Mouse (Mus musculus): ENCODE measurements at regions not wholly inside any gene's neighbourhood (a gene's known extent, or its start where the extent isn't known, plus 50 kb on each side); places are given as distances from the start of the nearest gene placed in this dataset.

DNA sequence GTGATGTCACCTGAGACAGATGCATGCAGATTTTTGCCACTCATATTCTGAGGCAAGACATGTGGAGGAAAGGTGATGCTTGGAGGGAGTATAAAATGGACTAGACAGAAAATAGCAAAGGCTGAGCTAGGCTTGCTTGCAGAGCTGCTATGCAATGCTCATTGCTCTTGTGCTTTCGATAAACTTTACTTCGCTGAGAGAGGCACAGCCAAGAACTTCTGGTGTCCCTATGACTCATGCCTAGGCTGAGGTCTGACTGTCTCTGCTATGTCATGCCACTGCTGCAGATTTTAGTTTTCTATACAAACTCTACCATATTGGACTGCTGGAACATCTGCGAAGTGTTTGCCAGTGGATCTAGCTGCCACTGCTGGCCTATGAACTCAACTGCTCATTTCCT, 687.5 kb upstream of the Pou3f3 start:
- DNase-seq (ENCODE audit: low spot score in 2 of 2) = no peak

DNA sequence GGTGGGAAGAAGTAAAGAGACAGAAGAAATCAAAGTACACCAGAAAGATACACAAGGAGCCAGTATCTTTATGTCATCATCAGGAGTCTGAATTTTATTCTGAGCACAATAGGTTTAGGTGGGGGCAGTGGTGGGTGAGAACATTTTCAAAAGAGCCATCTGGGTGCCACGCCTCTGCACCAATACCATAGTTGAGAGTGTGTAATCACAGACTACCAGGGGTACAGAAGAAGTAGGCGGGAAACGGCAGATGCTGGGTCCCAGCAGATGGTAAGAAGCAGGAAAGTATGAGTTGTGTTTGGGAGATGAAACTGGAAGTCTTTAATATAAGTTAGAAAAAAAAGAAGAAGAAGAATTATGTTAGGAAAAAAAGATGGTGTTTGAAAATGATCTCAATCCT, 682.7 kb upstream of the Pou3f3 start:
- peak; percentile 45 to 76 for DNase-seq (ENCODE audit: low spot score in 2 of 2)

DNA sequence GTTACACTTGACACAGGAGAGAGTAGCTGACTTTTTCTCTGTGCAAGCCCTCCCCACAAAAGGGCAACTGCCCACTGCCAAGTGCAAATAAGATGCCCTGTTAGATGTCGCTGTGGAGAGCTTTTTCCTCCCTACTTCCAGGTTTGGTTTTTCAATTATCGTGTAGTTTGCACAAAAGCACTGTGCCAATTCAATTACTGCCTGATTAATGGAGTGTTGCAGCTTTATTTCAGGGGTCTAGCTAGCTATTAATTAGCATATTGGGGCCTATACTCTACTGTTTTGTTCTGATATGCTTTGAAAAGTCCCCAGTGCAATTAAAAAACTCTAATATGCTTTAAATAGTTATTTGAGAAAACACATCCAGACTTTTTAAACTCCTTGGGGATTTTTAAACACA, 676.6 kb upstream of the Pou3f3 start:
- DNase-seq (ENCODE audit: low spot score in 2 of 2) = no peak

DNA sequence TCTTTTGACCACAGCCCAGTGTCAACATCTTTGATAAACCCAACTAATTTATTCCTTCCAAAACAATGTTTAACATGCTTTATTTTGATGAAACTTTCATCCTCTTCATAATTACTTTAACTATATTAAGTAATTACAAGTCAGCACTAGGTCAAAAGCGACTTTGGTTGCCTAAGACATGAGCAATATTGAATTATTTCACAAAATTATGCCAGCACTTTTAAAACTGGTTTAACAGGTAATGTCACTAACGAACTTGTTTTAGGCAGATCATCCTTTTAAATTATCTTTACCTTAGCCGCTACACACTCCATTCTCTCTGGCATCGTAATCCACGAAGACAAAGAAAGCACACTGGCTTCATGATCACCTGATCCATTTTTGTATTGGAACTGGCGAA, 669.8 kb upstream of the Pou3f3 start:
- no peak for DNase-seq (ENCODE audit: low spot score in 2 of 2)

DNA sequence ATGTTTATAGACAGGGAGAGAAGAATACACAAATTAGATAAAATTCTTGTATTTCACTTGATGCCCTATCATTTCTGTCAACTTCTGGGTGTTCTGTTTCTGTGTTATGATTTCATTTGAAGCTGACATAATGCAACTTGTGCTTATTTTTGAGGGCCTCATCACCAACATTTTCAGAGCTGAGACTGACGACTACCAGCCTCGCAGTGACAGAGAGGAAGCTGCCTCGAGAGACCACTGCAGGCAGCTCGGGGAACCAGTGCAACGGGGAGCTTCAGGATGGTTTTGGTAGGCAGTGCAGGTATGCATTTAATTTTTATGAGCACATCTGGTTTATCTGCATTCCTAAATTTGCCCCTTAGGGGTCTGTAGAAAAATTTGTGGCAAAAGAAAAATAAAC, 669.1 kb upstream of the Pou3f3 start:
- DNase-seq (ENCODE audit: low spot score in 2 of 2) = no peak

DNA sequence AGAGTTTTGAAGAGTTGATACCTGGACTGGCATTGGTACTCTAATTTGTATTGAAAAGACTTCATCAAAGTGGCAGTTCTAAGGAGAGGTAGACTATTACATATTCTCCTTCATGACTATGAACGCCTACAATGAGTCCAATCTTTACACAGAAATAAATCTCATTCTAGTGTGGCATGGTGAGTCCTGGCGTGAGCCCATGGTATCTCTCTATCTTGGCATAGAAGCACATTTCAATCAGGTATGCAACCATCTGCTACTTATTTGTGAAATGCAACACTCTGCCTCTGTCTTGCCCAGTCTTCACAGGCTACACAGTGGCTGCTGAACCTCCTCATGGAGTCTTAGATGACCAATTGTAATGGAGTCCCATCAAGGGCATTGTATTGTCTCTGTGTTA, 661.8 kb upstream of the Pou3f3 start:
- no peak for DNase-seq (ENCODE audit: low spot score in 2 of 2)

DNA sequence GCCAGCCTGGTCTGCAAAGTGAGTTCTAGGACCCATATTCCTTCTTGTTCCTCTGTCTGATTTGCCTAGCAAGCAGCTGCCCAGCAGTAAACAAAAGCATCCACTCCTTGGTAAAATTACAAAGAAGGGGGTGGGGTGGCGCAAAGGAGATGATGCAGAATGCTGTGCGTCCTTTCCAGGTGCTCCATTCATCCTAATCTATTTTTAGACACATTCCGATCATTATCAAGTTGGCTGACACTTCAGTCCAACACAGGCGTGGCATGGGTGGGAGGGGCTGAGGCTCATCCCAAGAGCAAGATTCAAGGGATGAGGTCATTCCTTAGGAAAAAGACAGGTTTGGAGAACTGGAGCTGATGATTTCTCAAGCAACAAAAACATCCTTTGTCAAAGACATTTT, 660.2 kb upstream of the Pou3f3 start:
- no peak for DNase-seq (ENCODE audit: low spot score in 2 of 2)

DNA sequence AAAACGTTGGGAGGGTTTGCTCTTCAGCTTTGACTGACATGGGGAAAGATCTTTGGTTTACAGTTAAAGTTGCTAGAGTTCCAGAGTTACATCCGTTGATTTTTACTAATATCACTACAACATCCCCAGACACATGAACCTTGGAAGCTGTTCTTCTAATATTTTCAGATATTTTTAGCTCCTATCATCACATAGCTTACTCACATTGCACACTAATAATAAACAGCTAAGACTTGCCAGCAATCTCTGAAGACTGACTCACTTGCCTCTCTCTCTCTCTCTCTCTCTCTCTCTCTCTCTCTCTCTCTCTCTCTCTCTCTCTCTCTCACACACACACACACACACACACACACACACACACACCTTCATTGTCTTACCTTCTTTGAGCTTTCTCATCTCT, 654.0 kb upstream of the Pou3f3 start:
- DNase-seq (ENCODE audit: low spot score in 2 of 2) = no peak

DNA sequence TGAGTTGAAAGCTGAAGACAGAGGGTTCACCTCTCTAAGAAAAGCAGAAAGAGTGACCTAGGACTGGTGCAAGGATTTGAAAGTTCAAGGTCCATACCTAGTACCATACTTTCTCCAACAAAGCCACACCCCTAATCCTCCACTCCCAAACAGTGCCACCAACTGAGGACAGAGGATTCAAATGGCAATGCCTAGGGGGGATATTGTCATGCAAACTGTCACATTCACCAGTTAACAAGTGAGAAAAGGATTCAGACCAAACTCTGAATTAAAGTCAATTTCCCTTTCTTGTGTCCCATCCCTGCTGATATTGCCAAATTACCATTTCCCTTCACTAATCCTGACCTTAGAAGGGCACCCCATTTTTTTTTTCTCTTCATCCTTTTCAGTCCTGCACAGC, 637.1 kb upstream of the Pou3f3 start:
- DNase-seq (ENCODE audit: low spot score in 2 of 2) = no peak

DNA sequence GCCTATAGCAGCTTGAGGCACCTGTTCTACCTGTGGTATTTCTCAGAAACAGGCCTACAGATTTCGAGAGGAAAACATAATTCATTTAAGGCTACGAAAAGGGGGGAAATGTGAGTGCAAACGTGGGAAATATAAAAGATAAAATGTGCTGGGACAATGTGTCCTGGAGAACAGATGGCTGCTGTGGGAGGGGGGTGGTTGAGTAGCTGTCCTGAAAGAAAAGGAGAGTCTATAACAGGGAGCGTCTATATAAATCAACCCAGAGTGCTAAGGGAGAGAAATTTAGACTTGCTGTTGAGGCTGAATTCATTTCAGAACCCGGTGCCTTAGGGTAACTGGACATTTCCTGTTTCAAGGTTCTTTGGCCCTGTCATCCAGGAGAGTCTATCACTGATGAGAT, 625.5 kb upstream of the Pou3f3 start:
- DNase-seq (ENCODE audit: low spot score in 2 of 2) = peak; percentile 43 to 64

DNA sequence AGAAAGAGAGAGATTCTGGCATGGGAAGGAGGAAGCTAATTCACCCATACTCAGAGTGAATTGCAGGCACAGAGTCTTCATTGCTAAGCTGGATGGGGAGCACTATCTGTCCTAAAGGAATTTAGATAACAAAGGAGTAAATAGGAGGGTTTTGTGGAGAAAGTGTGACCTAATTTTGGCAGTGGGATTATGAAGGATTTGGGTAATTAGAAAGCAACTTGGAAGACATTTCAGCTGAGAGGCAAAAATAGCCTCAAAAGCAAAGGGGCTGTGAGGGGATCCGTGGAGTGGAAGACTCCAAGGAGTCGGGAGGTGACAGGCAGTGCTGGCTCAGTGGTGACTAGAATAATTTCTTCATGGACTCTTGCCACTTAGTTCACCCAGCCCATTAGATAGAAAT, 599.5 kb upstream of the Pou3f3 start:
- DNase-seq (ENCODE audit: low spot score in 2 of 2) = no peak

DNA sequence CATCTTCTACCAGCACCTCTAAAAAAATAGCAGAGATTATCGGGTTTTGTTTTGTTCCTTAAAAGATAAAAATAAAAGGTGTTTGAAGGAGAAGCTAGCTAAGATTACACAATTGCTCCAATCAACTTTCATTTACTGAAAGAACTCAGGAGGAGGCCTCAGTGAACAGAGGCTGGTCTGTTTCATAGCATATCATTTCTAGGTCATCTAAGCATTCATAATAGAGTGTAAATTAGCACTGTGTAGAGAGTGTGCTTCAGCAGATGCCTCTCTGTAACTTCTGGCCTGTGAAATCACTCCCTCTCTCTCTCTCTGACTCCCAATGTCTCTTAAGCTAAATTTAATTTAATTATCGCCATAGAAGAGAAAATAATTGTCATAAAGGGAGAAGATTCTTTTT, 597.0 kb upstream of the Pou3f3 start:
- DNase-seq (ENCODE audit: low spot score in 2 of 2) = no peak

DNA sequence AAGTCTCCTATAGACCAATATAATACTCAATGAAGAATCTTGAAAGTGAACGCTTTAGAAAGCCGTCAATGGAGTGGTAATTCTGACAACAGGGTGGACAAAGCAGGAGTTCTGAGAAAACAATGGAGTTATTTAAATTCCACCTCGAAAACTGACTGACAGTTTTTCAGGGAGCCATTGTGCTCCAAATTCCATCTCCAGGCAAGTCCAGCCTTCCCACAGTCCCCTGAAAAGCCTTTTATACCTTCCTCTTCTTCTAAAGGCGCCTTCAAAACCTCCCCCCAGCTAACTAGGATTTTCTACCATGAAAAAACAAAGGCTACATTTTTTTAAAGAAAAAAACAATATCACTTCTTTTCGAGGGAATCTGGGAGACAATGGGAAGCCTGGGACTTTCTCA, 588.0 kb upstream of the Pou3f3 start:
- DNase-seq (ENCODE audit: low spot score in 2 of 2) = no peak

DNA sequence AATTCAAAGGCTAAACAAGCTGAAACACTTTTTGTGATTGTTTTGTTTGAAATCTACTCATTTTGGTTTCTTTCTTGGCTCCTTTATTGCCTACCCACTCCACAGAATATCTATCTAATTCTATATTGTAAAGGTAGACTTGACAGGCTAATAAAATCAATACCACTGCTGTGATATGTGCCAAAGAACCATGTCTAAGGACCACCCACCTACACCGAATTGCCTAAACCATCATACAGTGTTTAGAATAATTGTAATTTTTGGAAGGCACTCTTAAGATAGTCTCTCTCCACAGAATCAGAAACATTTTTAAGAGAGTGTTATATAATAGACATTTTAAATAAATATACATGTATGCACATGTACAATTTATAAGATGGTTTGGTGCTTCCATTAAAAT, 587.6 kb upstream of the Pou3f3 start:
- no peak for DNase-seq (ENCODE audit: low spot score in 2 of 2)

DNA sequence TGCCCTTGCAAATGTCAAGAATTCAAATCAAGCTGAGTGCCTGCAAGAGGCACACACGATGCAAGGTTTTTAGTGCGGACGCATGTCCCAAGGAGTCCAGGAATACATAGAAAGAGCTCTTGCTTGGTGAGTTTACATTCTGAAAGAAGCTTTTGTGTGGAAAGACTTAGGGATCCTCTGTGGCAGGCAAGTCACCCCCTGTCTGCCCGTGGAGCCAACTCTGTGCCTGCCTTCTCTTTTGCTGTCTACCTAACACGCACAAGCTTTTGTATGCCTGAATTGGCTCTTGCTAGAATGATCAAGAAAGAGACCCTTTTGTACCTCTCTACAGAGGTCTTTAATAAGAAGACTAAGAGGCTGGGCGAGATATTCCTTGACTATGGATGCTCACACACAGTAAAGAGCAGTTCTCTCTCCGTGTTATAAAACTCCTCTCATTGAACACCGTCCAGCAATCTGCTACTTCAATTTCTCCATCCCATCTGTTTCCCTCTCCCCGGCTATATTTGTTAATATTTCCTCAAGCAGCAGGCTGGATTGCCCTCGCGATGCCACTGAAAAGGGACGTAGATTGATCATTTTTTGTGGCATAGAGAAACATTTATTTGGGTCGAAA, 543.3 kb upstream of the Pou3f3 start:
- no peak for DNase-seq (ENCODE audit: low spot score in 2 of 2)

DNA sequence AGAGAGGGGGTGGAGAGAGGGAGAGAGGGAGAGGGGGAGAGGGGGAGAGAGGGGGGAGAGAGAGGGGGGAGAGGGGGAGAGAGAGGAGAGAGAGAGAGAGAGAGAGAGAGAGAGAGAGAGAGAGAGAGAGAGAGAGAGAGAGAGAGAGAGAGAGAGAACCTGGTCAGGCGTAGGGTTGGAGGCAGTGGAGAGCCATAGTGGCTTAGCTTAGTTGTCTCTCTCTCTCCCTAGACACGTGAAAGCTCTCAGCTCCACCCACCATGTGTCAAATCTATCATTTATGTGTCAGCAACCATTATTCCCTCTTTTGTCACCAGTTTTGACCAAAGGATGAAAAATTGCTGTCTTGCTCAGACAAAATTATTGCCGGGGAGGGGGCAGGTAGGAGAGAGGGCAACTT, 542.7 kb upstream of the Pou3f3 start:
- DNase-seq (ENCODE audit: low spot score in 2 of 2) = no peak

DNA sequence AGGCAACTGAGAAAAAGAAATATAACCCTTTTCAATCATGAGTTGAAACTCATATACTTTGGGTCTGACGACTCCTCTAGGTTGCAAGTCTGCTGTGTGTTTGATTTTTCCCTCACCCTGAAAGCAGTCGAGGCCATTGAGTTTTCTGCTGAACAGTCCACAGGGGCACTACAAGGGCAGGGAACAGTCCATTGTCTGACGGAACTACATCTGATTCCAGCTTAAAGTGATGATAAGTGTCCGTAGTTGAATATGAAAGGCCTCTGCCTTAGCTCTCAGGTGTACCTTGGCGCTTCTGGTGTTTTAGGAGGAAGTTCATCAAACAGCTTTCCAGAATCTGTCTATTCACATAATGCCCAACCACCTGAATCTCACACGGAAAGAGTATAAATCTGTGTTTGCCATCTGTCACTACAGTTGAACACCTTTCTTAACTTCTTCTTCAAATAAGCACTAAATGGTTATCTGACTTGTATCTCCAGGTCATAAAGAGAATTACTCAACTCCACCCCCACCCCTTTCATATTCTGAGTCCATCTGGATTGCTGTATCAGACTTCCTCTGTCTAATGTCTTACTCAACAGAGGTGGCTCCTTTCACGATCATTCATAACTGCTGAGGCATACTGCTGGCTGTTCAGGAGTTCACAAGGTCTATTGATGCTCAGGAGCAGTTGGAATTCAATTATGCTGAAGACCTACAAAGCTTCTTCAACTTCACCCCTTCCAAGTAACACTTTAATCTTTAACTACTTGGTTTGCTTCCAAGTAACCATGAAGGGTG, 527.6 kb upstream of the Pou3f3 start:
- DNase-seq (ENCODE audit: low spot score in 2 of 2) = no peak

DNA sequence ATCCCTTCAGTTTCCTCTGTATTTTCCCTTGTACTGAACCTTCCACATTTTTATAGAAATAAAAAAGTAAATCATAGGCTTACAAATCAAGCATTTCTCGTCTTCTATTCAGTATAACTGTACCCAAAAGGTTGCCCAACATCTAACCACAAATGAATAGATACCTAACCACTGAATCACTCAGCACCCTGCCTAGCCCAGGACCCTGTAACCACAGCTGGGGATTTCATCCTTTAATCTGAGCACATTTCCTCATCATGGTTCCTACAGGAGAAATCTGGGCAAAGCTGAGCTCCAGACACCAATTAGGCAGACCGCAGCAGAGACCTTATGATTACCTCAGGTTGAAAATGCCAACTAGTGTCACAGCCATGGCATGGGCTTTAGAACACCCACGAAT, 526.1 kb upstream of the Pou3f3 start:
- DNase-seq (ENCODE audit: low spot score in 2 of 2) = no peak

DNA sequence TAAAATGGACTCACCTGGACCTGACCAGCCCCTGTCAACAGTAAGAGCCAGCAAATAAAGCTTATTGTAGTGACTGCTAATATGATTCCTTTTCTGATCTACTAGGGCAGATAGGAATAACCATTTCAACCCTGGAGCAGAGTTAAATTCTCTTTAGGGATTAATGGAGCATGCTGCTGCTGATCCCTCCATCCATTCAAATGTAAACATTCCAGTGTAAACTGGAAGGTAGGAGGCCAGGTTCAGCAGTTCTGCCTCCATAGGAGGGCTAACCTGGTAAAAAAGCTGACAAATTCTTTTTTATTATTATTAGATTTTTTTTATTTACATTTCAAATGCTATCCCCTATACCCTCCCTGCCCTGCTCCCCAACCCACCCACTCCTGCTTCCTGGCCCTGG, 509.3 kb upstream of the Pou3f3 start:
- DNase-seq (ENCODE audit: low spot score in 2 of 2) = no peak

DNA sequence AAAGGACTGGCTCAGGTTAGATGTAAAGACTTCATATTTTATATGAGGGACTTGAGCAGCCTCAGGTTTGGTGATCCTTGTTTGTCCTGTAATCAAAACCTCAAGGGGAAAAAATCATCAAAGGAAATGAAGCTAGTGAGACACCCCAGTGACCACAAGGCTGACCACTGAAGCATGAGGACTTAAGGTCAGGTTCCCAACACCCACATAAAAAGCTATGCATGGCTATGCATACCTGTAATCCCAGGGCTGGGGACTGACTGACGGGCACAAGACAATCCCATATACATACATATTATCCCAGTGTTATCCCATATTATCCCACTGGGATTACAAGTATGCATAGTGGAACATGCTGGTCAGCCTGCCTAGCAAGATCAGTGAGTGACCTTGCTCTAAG, 467.5 kb upstream of the Pou3f3 start:
- DNase-seq (ENCODE audit: low spot score in 2 of 2) = no peak

DNA sequence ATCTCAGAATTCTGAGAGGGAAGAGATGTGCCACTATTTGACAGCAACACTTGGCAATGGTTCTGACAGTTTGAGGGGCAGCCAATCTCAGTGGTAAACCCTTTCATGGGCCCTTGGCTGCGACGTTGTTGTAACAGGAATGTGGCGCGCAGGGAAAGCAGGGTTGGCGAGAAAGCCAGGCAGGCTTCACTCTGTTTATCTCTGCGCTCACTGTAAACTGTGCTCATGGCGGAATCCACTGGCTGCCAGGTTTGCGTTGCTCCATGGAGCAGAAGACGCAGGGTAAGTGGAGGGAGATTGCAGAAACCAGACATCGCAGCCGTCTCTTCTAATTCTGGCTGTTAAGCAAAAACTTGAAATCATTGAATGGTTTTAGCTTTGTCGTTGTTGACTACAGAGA, 465.9 kb upstream of the Pou3f3 start:
- peak; percentile 76 to 80 for DNase-seq (ENCODE audit: low spot score in 2 of 2)

DNA sequence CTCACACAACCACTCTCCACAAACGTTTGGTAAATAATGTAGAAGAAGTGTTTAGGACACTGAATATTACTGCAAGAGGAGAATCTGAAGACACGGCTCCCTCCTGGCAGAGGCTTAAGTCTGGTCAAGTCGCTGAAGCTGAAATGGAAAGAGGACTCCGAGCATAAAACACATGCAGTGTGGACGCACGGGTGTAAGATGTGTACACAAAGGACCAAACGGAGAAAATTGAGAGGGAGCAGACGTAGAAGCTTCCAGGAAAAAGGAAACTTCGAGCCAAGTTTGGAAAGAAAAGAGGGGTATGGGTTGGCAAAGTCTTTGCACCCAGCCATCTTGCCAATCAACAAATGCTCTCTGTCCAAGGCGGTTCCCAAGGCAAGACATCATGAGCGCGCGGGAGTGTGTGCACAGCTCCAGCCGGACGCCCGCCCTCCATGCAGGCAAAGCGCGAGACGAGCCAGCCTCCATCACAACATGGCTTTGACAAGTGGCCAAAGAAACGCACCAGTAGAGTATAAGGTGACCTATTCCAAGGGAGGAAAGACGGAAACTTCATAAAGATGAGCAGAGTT, 465.0 kb upstream of the Pou3f3 start:
- peak; percentile 76 to 78 for DNase-seq (ENCODE audit: low spot score in 2 of 2)

DNA sequence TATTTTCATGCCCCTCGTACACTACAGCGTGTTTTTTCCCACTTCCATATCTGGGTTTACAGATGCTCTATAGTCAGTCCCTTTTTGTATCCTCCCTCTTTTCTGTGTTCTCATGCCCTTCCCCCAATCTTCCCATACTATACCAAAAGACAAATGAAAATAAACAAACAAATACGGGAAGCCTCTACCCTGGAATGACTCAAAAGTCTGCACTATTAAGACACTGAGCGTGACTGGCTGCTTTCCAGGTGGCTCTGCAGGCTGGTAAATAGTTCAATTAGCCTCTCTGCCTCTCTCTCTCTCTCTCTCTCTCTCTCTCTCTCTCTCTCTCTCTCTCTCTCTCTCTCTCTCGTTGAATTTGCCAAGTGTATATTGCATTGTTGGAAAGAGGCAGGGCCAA, 464.5 kb upstream of the Pou3f3 start:
- DNase-seq (ENCODE audit: low spot score in 2 of 2) = peak; percentile 57 to 63

DNA sequence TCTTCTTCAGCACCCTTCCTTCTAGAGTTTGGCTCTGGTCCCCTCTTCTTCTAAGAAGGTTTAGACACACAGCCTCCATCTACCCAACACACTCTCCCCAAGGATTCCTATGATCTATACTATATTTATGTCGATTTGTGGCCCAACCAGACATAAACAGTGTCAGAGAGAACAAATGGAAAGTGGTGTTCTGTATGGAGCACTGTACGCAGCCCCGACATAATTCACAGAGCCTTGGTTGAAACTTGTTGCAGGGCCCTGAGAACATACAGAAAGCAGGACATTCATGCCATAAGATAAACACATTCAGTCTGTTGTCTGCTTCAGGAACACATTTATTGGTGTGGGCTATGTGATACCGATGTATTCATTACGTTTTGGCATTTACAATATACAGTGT, 463.7 kb upstream of the Pou3f3 start:
- DNase-seq (ENCODE audit: low spot score in 2 of 2) = no peak
